In the genomic region with DNA sequence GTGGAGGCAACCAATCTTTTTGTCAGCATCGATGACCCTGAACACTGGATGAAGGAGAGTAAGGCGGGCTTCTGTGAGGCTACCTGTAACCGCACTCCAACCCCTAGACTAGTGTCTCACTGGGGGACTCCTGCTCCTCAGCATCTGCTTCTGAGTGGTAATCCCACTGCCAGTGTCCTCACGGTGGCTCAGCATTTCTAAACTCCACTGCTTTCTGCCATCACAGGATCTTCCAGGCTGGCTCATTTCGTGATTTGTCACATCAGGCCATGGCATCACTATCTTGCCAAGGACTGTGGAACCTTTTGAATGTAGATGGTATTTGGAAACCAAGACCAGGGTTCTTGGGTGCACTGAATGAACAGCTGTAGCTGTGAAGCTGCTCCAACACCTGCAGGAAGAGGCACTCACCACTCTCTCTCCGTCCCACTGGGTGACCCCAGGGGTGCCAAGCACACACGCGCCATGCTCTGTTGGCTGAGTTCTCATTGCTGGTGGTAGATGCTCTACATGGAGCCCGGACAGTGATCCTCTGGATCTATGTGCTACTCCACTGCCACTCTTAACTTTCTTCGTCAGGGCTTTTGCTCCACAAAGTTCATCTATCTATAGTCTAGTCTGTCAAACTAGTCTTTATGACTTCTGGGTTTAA, we compare ENCODE assay signal across 30 mouse cellular contexts. TPM values are rescaled to one million over a fixed set of nuclear protein-coding genes. Genes with fewer than 3 reads are reported as not detected.
DNase-seq lines count a peak whose midpoint lies in the region; ATAC-seq and TF ChIP-seq lines count a peak whose summit lies in the region.
"Had no signal": no experiment of that assay in that cellular context is flagged by ENCODE, and none has a peak within 500 bp of the region (broad histone marks: within the 10 kb centered on the region; RNA-seq: fewer than 3 reads in every experiment).

No protein-coding gene starts in this region.

- H3K27ac ChIP-seq in heart, postnatal 0 days (ENCODE audit: low read depth): 0 out of 2 replicates have a peak overlapping the region, but pooled peaks have one; percentile 28
- H3K27ac ChIP-seq in heart, embryonic 12.5 days (ENCODE audit: poor library complexity, severe bottlenecking): no peak overlapping the region
- H3K27ac ChIP-seq in brown adipose tissue, adult 24 weeks (replicated peaks; ENCODE audit: low read depth, low read length): peak overlapping the region; percentile 45
- no peak overlapping the region for H3K27ac ChIP-seq in forebrain, embryonic 14.5 days (ENCODE audit: low read depth, low read length)
- H3K27ac ChIP-seq: embryonic facial prominence, embryonic 13.5 days; forebrain, embryonic 10.5 days; hindbrain, embryonic 15.5 days; intestine, embryonic 15.5 days; kidney, postnatal 0 days; limb, embryonic 13.5 days; lung, embryonic 15.5 days; midbrain, embryonic 10.5 days; midbrain, embryonic 15.5 days; stomach, embryonic 15.5 days had no signal

- no peak for TF ChIP-seq CTCF in heart, postnatal 0 days (IDR thresholded peaks at IDR 0.05; ENCODE audit: low read depth)

- no peak for ATAC-seq in heart, postnatal 0 days (ENCODE audit: insufficient read depth, low read depth)
- ATAC-seq in heart, embryonic 12.5 days (ENCODE audit: insufficient number of reproducible peaks, low FRiP score): no peak
- ATAC-seq in forebrain, embryonic 14.5 days: no peak
- ATAC-seq in inflammation-experienced regulatory T-cells, adult 6 months: no peak
- ATAC-seq: forebrain, embryonic 16.5 days; intestine, embryonic 15.5 days; midbrain, embryonic 15.5 days had no signal

- 83% methylated on average over 10 of the region's 10 CpGs for WGBS in heart, postnatal 0 days
- WGBS in heart, embryonic 12.5 days: 75% methylated on average over 10 of the region's 10 CpGs
- 88% methylated on average over 10 of the region's 10 CpGs for WGBS in forebrain, embryonic 14.5 days

- no peak overlapping the region for H3K4me2 ChIP-seq in heart, postnatal 0 days (ENCODE audit: low read depth, low read length)
- H3K4me2 ChIP-seq in heart, embryonic 12.5 days: no peak overlapping the region
- H3K4me2 ChIP-seq in forebrain, embryonic 14.5 days (ENCODE audit: low read length): no peak overlapping the region
- H3K4me2 ChIP-seq: embryonic facial prominence, embryonic 13.5 days; heart, embryonic 11.5 days; hindbrain, embryonic 15.5 days; intestine, embryonic 15.5 days; limb, embryonic 13.5 days; liver, embryonic 11.5 days; lung, embryonic 15.5 days; midbrain, embryonic 15.5 days; stomach, embryonic 15.5 days had no signal

- DNase-seq in heart, postnatal 0 days (ENCODE audit: low spot score): no peak
- peak; percentile 59 for DNase-seq in A20 (ENCODE audit: low read depth, low spot score)
- peak; percentile 56 for DNase-seq in thymus, postnatal 25 days
- DNase-seq in forebrain, embryonic 14.5 days (ENCODE audit: low spot score): no peak
- DNase-seq: adrenal gland, adult 8-10 months; cerebellum, adult 11 months; cerebellum, postnatal 10 days; gastrocnemius, postnatal 10 days; heart, postnatal 10 days; kidney, adult 2 months; kidney, postnatal 4 days; right cerebral cortex, postnatal 25 days; spleen, adult 18-20 months had no signal

- no peak overlapping the region for H3K9ac ChIP-seq in heart, postnatal 0 days (replicated peaks; ENCODE audit: low read depth, low read length)
- H3K9ac ChIP-seq in heart, embryonic 12.5 days: no peak overlapping the region
- H3K9ac ChIP-seq in forebrain, embryonic 14.5 days (ENCODE audit: low read length): no peak overlapping the region
- H3K9ac ChIP-seq: embryonic facial prominence, embryonic 13.5 days; hindbrain, embryonic 15.5 days; intestine, embryonic 15.5 days; limb, embryonic 13.5 days; lung, embryonic 15.5 days; midbrain, embryonic 15.5 days; stomach, embryonic 15.5 days had no signal

- H3K27me3 ChIP-seq in heart, postnatal 0 days (ENCODE audit: control insufficient read depth, insufficient read depth, low read length): no peaks in the 10 kb centered on the region
- H3K27me3 ChIP-seq in heart, embryonic 12.5 days (replicated peaks): no peaks in the 10 kb centered on the region
- no peaks in the 10 kb centered on the region for H3K27me3 ChIP-seq in forebrain, embryonic 14.5 days (replicated peaks; ENCODE audit: control insufficient read depth, insufficient read depth, low read length)
- H3K27me3 ChIP-seq: CH12.LX; embryonic facial prominence, embryonic 13.5 days; hindbrain, embryonic 15.5 days; intestine, embryonic 15.5 days; limb, embryonic 13.5 days; lung, embryonic 15.5 days; midbrain, embryonic 15.5 days; stomach, embryonic 15.5 days had no signal

- no peaks in the 10 kb centered on the region for H3K9me3 ChIP-seq in heart, postnatal 0 days (replicated peaks; ENCODE audit: control insufficient read depth, low read length)
- H3K9me3 ChIP-seq in heart, embryonic 12.5 days (replicated peaks): no peaks in the 10 kb centered on the region
- H3K9me3 ChIP-seq in forebrain, embryonic 14.5 days (replicated peaks; ENCODE audit: control insufficient read depth, low read length): no peaks in the 10 kb centered on the region
- H3K9me3 ChIP-seq: embryonic facial prominence, embryonic 13.5 days; forebrain, embryonic 10.5 days; hindbrain, embryonic 15.5 days; intestine, embryonic 15.5 days; limb, embryonic 13.5 days; lung, embryonic 15.5 days; midbrain, embryonic 10.5 days; midbrain, embryonic 15.5 days; stomach, embryonic 15.5 days had no signal

- TF ChIP-seq EP300 in heart, postnatal 0 days (IDR thresholded peaks at IDR 0.05; ENCODE audit: low read depth): no peak

- no peaks in the 10 kb centered on the region for H3K36me3 ChIP-seq in heart, postnatal 0 days (replicated peaks; ENCODE audit: control insufficient read depth, insufficient read depth, low read length)
- H3K36me3 ChIP-seq in heart, embryonic 12.5 days: no peaks in the 10 kb centered on the region
- H3K36me3 ChIP-seq in forebrain, embryonic 14.5 days (ENCODE audit: control insufficient read depth, insufficient read depth, low read length): no peaks in the 10 kb centered on the region
- H3K36me3 ChIP-seq: embryonic facial prominence, embryonic 13.5 days; forebrain, embryonic 10.5 days; hindbrain, embryonic 15.5 days; intestine, embryonic 15.5 days; limb, embryonic 13.5 days; lung, embryonic 15.5 days; midbrain, embryonic 10.5 days; midbrain, embryonic 15.5 days; stomach, embryonic 15.5 days had no signal

- H3K4me1 ChIP-seq in heart, postnatal 0 days (ENCODE audit: control insufficient read depth, insufficient read depth): peaks cover 28% of the 10 kb centered on the region; the same call in 1 of the 2 replicates
- H3K4me1 ChIP-seq in heart, embryonic 12.5 days (replicated peaks): peaks cover 39% of the 10 kb centered on the region
- peaks cover 48% of the 10 kb centered on the region for H3K4me1 ChIP-seq in brown adipose tissue, adult 24 weeks (ENCODE audit: control insufficient read depth, insufficient read depth, insufficient read length, low read length)
- peaks cover 3% of the 10 kb centered on the region; the same call in 1 of the 2 replicates for H3K4me1 ChIP-seq in forebrain, embryonic 14.5 days (ENCODE audit: control insufficient read depth, insufficient read depth, low read length)
- H3K4me1 ChIP-seq: stomach, embryonic 15.5 days had no signal

- H3K4me3 ChIP-seq in heart, postnatal 0 days (ENCODE audit: low read depth, low read length): no peak overlapping the region
- H3K4me3 ChIP-seq in heart, embryonic 12.5 days: no peak overlapping the region
- H3K4me3 ChIP-seq in brown adipose tissue, adult 24 weeks (ENCODE audit: insufficient read depth, low read depth, low read length): no peak overlapping the region
- H3K4me3 ChIP-seq in forebrain, embryonic 14.5 days (ENCODE audit: low read depth, low read length): no peak overlapping the region
- H3K4me3 ChIP-seq: embryonic facial prominence, embryonic 13.5 days; forebrain, embryonic 10.5 days; hindbrain, embryonic 15.5 days; intestine, embryonic 15.5 days; limb, embryonic 13.5 days; lung, embryonic 15.5 days; midbrain, embryonic 10.5 days; midbrain, embryonic 15.5 days; stomach, embryonic 15.5 days had no signal

RNA-seq across cellular contexts. Expression of gene Cyth1, which starts 24.9 kb away (rescaled TPM):
- total RNA-seq in heart, postnatal 0 days (2014; rRNA removed; ENCODE audit: low replicate concordance): 49.8 and 50.1 TPM in 2 replicates
- polyA plus RNA-seq in heart, postnatal 0 days (2015; fragmentation: Nextera tagmentation; extraction: Ambion mirVana): 21.4 TPM in 2 replicates
- polyA plus RNA-seq in heart, embryonic 12.5 days (2016; fragmentation: Nextera tagmentation; extraction: Ambion mirVana): 20.6 and 21.1 TPM in 2 replicates
- polyA plus RNA-seq in brown adipose tissue, adult 24 weeks (2012; ENCODE audit: insufficient read depth, insufficient read length, missing spikeins): 37.2 and 41.9 TPM in 2 replicates
- polyA plus RNA-seq in forebrain, embryonic 14.5 days (2014; fragmentation: Nextera tagmentation; extraction: Ambion mirVana): 21.9 and 24.8 TPM in 2 replicates
- 10 to 100 TPM; 33.8 to 51.6 (median 41.7) TPM for polyA plus RNA-seq in inflammation-experienced regulatory T-cells, adult 6 months (2017; shearing (Covaris generic))

Comparison
In these comparisons a context has a peak if more than half of its experiments do, and no peak if none do; other contexts are left out.
1. H3K27ac ChIP-seq: peak in heart, postnatal 0 days (single experiment) and brown adipose tissue, adult 24 weeks (single experiment); none in heart, embryonic 12.5 days (single experiment) and forebrain, embryonic 14.5 days (single experiment).
2. DNase-seq: peak in A20 (single experiment) and thymus, postnatal 25 days (single experiment); none in heart, postnatal 0 days (single experiment) and forebrain, embryonic 14.5 days (single experiment).